Mouse (Mus musculus): ENCODE results near the gene Tnrc6b.
"Not testable (repeated sequence)": the region's sequence is repeated elsewhere in the genome, so short reads cannot be mapped to it uniquely, and the experiment has no call there.

DNA sequence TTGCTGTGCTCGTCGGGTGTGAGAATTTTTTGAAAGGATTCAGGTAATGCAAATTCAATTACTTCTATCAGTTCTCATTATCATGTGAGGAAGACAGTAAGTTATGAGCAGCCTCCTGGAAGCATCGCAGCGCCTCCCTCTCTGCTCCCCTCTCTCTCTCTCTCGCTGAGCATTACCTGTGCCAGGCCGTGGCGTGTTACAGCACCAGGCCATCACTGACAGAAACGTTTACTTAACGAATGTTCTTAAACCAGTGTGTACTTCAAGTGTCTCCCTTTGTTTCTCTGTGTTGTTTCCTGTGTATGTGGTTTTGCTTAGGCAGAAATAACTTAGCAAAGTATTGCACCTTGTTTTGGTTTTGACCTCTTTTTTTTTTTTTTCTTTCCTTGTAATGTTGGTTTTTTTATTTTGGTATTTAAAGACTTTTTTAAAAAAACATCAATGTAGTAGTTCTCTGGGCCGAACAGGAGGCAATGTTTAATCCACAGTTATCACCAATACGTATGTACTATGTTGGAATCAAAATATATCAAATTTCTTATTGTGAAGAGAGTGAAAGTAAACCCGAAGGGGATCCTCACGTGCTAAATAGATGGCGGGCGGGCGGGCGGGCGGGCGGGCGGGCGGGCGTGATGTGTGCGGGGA, 219.7 kb downstream of the Tnrc6b start:
- not testable (repeated sequence) for TF ChIP-seq CHD2 (IDR thresholded peaks at IDR 0.05; ENCODE audit: low read depth, low read length); ZNF384 (IDR thresholded peaks at IDR 0.05; ENCODE audit: low read depth, low read length); MAFK (IDR thresholded peaks at IDR 0.05; ENCODE audit: insufficient read depth, low read depth, low read length); HCFC1 (IDR thresholded peaks at IDR 0.05; ENCODE audit: borderline replicate concordance, insufficient read depth, low read length)

All from ES-E14 (cell line).